Mouse (Mus musculus) cerebral cortex, adult 2 months (tissue): ENCODE results near the gene Ltbp3.

Experiments used
- WGBS: fragments of 180-500 bp; shearing (Covaris S2); methylation state at CpG from one replicate; pipeline ENCODE4 v1.1.7; 2018; 5-methylcytosine and 5-hydroxymethylcytosine counted together

The Ltbp3 gene

DNA sequence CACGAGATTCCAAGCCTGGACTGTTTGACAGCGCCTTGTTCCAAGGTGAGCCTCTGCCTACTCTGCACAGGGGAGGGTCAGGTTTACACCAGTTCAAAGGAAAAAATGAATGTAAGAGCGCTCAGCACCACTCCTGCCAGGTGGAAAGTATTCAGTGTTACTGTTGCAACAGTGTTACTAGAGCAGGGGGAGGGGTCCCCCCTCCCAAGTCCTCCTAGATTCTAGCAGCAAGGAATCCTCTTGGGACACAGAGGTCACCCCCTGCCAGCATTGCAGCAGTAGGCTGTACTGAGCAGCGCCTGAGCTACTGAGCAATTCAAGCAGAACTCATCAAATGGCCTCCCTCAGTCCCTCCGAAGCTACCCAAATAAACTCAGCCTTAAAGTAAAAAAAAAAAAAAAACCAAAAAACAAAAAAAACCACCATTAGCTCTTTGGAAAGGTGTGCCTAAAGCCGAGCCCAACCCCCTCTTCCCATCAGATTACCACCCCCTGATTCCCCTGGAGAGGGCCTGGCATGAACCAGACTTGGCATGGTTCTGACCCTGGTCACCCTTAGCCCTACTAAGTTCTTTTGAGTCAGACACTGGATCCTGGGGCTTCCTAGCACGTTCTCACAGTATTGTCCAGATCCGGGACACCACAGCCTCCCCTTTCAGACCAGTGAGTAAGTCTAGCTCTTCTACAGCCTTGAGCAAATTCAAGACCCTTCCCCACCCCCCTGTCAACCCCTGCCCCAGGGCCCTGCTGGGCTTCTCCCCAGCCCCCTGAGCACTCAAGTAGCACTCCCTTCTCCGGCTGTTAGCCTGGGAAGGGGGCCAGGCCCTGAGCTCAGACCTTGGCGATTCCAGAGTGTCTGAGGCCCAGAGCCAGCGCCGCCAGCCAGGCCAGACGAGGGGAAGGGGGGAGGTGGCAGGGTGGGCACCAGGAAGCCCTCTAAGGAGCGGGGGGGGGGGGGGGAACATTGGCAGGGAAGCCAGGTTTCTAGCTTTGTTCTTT lies at the start of gene Ltbp3:
Ltbp3 (plus strand) TSS at position 585 of the 998 bp plus-strand sequence.
- WGBS: 45% methylated on average over 14 of the region's 14 CpGs

DNA sequence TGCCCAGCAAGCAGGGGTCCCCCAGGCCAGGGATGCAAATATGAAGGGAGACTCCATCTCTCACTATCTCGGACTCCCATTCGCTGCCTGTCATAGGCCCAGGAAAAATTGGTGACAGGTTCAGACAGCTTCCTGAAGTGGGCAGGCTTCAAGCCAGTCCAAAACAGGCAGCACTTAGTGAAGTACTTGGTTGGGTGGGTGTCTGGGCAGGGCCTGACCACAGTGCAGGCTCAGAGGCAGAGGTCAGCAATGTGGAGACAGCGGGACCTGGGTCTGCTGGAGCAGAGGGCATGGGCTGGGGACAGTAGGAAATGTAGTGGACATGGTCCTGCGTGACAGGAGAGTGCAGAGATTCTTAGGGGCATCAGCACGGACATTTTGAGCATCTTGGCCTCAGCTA lies 49.1 kb upstream of the Ltbp3 start:
- WGBS: 53% methylated on average over 5 of the region's 5 CpGs

DNA sequence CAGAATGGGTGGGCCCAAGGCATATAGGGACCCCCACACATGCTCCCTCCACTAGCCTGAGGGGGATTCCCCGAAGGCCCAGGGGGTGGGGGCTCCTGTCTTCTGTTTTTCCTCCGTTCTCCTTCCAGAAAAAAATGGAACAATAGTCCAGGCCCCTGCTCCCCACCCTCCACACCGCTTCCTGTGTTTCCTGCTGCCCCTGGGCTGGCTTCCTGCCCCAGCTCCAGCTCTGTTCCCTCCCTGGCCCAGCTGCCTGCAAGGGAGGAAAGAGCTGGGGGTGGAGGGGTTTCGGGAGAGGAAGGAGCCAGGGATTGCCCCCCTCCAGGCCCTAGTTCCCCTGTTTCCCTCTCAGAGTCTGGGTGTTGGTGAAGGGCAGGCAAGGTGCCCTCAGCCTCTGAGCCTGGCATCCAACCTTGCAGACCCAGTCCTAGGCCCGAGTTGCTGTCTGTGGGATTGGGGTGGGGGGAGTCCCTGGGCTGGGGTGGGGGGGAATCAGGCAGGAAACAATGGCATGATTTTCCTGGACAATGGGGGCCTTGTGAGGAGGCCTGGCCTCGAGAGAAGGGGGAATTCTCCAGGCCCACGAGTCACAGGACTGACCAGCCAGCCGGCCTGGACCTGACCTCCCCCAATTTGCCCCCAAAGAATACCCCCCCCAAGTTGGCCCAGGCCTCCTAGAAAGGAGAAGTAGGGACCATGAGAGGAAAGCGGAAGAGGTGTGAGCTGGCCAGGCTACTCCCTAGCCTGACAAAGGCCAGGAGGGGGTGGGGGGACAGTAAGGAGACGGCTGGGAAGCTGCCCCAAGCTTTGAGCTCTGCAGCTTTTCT lies 48.4 kb upstream of the Ltbp3 start:
- WGBS: 43% methylated on average over 10 of the region's 10 CpGs

DNA sequence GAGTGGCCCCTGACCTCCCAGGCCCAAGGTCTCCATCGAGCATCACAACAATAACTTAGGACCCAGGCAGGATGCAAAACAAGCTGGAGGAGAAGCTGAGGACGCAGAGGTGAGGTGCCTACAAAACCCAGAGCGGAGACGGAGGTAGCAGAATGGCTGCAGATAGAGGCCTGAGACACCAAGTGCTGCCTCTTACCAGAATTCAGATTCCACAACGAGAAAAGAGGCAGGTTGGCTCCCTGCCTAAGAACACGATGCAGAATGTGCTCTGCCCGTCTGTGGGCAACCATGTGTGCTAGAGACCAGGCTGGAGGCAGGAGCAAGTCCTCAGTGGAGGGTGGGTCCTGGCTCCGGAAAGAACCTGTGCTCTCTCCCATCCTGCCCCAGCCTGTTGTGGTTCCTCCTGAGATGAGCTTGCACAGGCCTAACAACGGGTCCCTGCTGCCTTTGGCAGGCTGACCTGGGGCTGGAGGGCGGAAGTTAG lies 47.7 kb upstream of the Ltbp3 start:
- WGBS: 37% methylated on average over 10 of the region's 10 CpGs

DNA sequence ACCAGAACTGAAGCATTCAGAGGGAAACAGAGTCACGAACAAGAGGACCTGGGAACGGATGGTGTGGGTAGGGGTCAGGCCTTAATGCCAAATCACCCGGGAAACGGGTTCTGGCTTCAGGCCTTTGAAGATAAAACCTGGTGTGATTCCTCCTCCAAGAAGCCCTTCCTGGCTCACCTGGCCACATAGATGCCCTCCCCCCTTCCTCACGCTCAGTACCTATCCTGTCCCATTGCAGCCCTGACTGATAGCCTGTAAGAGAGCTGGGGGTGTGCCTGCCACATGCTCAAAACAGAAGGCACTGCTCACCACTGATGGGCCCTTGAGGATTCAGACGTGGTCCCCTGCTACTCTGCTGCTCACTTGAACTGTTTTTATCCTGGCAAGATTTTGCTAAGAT lies 46.9 kb upstream of the Ltbp3 start:
- WGBS: 80% methylated on average over 6 of the region's 6 CpGs

DNA sequence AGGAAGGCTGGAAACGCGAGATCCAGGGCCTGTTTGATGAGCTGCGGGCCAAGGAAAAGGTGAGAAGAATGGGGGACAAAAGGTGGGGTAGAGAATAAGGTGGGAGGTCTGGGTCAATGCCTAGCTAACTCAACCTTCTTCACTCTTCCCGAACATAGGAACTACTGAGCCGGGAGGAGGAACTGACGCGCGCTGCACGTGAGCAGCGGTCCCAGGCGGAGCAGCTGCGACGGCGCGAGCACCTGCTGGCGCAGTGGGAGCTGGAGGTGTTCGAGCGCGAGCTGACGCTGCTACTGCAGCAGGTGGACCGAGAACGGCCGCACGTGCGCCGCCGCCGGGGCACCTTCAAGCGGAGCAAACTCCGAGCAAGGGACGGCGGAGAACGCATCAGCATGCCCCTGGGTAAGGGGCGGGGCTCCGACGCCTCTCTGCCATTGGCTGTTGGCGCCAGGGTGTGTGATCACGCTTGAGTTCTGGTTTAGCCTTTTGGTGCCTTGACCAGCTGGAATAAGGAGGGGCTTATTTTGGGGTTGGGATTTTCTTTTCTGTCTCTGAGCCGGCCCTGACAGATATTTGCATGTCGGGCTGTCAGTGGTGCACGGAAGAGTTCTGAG lies 44.7 kb upstream of the Ltbp3 start:
- 63% methylated on average over 41 of the region's 41 CpGs for WGBS

DNA sequence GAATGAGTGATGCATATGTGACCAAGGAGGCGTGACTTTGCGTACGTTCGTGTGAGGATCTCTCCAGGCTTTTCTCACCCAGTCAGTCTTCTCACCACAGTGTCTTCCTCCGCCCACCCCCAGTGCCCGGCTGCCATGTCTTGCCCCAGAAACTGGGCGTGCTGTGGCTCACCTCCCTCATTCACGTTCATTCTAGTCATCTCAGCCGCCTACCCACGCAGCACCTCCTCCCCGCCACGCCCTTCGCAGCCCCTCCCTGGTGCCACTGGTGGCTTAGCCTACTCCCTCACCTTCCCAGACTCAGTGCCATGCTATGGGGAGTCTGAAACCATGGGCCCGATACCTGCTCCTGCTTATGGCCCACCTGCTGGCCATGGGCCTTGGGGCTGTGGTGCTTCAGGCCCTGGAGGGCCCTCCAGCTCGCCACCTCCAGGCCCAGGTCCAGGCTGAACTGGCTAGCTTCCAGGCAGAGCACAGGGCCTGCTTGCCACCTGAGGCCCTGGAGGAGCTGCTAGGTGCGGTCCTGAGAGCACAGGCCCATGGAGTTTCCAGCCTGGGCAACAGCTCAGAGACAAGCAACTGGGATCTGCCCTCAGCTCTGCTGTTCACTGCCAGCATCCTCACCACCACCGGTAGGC lies 36.4 kb upstream of the Ltbp3 start, which contains the start of gene Kcnk7:
Kcnk7 (plus strand) TSS at position 205 of the 638 bp plus-strand sequence.
- WGBS: 56% methylated on average over 17 of the region's 17 CpGs

DNA sequence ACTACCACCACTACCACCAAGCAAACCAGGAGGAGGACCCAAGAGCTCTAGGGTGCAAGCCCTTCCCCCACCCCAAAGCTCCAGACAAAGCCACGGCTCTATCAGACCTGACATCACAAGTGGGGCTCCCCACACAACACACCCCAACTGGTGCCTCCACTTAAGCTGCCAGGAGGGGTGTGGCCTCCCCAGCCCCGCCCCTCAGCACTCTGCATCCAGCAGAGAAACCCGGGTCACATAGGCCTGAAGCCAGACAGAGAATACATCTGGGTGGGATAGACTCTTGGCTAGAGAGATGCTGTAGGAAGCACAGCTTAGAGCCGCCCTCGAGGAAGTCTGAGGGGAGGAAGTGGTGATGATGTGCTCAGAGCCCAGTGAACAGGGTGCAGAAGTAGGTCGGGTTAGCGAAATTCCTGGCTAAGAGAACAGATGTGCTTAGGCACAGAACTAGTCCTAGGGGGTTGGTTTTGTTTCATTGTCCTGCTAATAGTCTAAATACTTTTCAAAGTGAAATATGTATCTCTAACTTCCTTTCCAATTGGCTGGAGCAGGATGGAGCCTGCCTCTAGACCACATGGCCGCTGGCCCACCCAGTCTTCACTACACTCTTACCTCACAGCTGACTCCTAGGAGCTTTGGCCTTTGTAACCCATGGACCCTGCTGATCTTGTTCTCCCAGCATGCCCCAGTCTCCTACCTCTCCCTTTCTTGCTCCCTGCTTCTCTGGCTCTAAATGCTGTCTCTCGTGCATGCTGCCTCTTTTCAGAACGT lies 35.7 kb upstream of the Ltbp3 start:
- WGBS: 37% methylated on average over 10 of the region's 10 CpGs

DNA sequence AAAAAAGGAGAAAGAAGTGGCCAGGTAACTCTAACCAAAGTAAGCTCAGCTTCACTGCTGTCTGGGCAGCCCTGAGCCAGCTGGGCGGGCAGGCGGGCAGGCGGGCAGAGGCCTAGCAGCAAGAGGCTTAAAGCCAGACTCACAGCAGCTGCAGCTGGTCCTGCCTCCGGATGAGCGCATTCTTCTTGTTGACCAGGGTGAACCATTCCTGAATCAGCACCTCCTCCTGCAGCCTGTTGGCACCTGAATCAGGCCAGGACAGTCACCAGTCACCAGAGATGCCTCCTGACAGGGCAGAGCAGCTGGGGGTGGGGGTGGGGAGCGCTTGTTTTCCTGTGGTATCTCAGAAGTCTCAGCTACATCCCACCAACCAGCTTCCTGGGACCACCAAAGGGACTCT lies 30.6 kb upstream of the Ltbp3 start:
- 89% methylated on average over 6 of the region's 6 CpGs for WGBS

DNA sequence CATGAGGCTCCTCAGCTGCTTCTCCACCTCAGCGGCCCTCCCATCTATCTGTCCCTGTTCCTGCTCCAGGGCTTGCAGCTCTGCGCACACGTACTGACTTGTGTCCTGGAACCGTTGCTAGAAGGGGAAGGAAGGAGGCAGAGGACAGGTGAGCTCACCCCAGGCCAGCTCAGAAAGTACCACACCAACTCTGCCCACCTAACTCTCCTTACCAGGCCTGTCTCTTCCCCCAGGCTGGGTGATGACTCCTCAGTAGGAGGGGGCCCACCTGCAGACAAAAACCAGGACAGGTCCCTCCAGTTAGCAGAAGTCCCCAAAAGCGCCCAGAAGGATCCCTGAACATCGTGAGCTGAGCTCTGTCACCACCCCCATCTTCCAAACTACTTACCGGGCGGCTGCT lies 30.1 kb upstream of the Ltbp3 start:
- 89% methylated on average over 8 of the region's 8 CpGs for WGBS

DNA sequence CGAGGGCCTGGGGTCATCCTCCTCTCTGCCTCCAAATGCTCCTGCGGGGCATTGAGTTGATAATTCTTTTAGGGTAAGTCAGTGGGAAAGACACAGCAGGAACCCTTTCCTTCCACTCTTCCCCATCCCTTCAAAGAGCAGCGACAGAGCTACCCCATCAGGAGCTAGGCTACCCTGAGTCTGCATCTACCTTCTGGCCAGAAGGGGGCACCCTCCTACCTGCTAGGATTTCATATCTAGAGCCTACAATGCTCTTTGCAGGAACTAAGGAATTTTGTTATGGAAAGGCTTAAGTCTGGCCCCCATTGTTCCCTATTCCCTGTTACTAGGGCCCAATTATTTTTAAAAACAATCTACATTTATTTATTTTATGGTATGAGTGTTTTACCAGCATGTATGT lies 29.5 kb upstream of the Ltbp3 start:
- 8% methylated on average over 3 of the region's 3 CpGs for WGBS

DNA sequence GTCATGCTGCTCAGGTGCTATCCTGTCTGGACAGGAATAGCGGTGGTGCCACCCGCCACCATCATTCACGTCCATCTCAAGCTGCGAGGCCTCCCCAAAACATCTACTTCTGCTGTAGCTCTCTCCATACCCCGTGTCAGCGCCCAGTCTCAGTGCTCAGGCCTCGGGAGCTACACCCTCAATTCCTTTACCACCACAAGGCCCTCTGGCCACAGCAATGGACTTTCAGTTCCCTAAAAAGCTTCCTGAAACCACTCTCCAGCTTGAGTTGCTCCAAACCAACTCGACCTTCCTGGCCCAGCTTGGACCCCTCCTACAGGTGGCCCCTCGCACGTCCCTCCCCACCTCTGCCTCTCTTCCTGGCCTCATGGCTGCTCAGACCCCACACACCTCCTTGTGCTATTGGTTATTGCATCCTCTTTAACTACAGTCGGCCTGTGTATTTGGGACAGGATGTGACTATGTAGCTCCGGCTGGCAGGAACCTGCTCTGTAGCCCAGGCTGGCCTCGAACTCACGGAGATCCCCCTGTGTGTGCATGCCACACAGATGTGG lies 28.7 kb upstream of the Ltbp3 start:
- 85% methylated on average over 14 of the region's 14 CpGs for WGBS

DNA sequence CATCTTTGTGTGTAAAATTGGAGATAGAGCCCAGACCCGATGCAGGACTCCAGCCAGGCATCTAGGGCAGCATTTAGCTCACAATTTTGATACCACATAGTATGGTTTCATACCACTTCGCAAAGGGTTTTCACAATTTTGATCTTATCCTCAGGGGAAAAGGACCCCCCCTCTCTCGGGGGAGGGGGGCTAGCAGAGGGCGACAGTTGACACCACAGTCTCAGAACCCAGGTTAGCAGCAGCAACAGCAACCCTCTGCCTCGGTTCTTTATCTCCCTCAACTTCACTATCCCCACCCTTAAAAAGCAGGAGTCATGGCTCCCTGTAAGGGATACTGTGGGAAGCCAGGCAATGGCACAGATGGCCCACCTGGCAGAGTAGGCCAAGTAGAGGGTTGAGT lies 27.4 kb upstream of the Ltbp3 start:
- 68% methylated on average over 5 of the region's 5 CpGs for WGBS

DNA sequence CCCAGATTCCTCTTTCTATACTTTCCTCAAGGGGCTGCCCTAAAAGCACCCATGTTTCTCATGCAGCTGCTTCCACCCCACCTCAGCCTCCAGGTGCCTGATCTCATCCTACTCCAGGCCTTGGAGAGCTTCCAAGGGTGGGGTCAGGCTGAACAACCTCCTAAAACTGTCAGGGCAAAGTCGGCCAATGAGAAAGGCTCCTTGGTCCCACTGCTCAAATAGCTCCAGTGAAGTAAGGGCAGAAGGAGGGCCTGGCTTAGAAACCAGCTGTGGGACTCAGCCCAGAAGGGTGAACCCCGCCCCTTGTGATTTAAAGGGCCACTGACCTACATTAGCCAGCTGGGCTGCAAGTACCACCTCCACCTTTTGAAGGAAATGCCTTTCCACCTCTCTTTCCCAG lies 27.0 kb upstream of the Ltbp3 start:
- 19% methylated on average over 2 of the region's 2 CpGs for WGBS

DNA sequence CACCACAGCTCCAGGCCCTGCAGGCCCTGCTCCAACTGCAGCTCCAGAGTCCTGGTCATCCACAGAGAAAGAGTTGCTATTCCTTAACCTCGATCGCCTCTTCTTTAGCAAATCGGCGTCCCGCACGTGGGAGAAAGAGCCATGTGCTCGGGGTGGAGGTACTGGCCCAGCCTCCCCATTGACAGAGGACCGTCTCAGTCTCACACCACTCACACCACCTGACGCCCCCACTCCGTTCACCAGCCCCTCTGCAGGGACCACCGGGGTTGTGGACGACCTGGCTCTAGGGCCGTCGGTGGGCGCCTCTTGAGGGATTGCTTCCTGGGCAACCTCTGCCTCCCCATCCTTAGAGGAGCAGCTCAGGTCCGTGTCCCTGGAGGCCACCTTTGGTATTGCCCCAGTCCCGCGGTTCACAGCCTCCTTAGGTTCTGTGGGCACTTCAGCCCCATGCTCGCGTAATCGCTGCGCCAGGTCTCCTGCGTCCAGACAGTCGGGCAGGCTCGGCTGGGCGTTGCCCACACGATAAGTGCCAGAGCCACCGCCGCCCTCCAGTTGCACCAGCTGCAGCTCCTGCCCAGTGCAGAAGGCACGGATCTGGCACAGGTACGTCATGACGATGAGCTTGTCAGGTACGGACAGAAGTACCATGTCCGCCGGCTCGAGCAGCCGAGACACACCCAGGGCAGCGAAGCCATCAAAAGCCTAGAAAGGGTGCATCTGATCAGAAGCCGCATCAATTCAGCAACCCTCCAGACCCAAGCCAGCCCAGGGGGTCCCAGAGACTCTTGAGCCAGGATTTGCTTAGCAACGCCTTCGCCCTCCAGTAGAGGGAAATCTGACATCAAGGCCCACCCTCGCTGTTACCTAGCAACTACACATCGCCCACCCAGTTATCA lies 24.7 kb upstream of the Ltbp3 start:
- 34% methylated on average over 43 of the region's 43 CpGs for WGBS

DNA sequence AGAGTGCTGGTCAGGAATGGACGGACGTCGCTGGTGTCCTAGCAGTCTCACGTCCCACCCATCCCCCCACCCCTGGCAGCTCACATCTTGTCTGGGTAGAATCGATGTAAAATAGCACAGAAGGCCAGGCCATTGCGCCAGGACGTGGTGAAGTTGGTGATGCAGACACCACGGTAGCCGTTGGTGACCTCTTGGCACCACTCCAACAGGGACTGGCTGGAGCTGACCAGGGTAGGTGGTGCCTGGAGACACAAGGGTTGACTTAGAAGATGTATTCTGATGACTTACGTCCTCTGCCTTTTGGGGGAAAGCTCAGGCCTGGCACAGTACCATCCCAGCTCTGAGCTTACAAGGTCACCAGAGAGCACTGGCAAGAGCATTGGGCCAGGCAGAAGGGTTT lies 23.7 kb upstream of the Ltbp3 start:
- 45% methylated on average over 10 of the region's 10 CpGs for WGBS

DNA sequence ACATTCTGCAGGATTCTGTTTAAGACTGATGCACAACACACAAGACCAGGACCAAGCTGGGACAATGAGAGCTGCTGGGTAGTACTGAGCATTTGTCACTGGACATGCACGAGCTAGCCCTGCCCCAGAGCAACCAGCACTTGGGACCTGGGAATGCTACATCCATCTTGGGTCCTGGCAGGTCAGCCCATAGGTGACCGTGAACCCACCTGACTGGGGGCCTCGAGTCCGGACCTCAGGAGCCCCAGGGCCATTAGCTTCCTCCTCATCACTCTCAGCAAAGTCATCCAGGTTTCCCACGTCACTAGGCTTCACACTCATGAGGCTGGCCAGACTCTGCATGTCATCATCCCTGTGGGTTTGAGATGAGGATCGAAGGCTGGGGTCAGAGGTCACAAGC lies 19.5 kb upstream of the Ltbp3 start:
- WGBS: 92% methylated on average over 6 of the region's 6 CpGs

DNA sequence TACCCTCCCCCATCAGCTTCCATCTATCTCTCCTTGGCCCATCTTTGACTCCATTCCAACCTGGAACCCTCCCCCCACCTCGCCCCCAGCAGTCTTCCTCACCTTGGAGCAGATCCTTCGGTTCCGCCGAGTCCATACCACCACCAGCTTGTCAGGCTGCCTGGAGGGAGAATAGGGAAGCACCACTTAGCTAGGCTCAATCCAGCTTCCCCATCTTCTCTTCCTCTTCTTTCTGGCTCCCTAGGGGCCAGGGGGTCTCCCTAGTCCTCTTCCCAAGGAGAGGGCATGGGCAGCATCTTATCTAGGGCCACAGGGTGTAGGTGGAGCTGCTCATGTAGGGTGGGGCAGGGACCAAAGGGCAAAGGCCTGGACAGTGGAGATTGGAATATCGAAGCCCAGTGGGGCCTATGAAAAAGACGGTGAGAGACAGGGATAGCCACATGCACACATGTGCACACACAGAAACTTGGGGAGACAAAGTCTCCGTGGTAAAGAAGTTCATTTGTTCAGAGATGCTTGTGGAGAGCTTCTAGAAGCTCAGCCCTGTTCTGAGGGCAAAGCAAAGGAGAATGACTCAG lies 17.8 kb upstream of the Ltbp3 start:
- 87% methylated on average over 7 of the region's 7 CpGs for WGBS

DNA sequence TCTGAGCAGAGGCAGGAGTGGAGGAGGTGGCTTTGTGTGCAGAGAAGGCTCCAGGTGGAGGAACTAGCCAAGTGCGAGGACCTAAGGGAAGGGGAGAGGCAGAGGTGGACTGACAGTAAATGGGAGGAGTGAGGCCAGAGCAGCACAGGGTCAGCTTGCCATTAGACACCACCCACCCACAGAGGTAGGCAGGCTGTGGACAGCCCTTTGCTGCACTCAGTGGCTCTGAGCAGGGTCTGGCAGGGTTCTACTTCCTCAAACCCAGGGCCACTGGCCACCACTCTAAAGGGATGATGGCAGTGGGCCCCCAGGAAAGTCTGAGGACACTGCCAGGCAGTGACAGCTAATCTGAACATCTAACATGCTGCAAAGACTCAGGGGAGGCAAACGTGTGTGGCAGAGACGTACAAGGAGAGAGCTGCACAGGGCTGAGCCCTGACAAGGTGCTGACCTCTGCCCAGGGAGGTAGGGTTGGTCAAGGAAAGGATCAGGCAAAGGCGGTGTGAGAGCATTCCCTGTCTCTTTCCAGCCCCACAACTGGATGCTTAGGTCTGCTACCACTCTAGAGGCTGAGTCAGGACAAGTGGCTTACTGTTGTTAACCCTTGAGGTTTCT lies 16.7 kb upstream of the Ltbp3 start:
- WGBS: 76% methylated on average over 4 of the region's 4 CpGs
